Mouse (Mus musculus): Measurements from ENCODE around the gene Brk1. TPM values are rescaled to one million over a fixed set of nuclear protein-coding genes. Genes with fewer than 3 reads are reported as not detected.

Brk1 gene
- total RNA-seq, 2 experiments from 2014 or later: 224 to 232 TPM

GRCm38 (mm10) chr6:113660492-113661352 lies 56.1 kb downstream of the Brk1 start:
- DNase-seq: no peak

- DNase-seq: no peak
These were observed 57.0 kb downstream of the Brk1 start for GRCm38 (mm10) chr6:113661353-113662241.

DNA sequence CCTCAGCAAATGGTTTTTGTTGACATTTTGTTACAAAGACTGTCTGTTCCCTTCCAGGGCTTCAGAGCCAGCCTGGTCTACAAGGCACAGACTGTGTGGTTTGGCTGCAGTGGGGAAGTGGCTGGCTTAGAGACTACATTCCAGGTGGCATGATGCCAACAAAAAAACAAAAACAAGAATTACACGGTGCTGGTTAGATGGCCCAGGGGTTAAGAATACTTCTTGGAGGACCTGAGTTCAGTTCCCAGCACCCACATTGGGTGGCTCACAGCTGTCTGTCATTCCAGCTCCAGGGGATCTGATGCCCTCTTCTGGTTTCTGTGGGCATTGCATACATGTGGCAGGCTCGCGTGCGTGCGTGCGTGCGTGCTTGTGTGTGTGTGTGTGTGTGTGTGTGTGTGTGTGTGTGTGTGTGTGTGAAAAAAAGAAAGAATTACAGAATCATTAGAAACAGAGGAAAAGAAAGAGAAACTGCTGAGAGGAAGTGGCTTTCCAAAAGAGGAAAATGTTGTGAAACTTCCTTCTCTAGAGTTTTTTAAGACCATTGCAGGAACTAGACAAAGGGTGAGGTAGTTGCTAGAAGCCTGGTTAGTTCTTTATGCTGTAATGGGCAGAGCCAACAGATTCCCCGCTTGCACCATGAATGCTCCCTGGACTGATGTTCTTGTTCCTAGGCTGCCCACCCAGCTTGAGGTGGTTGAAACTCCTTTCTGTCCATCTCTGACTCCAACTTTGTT lies 58.6 kb downstream of the Brk1 start:
- no peak for DNase-seq

- DNase-seq: no peak
These were observed 59.7 kb downstream of the Brk1 start for GRCm38 (mm10) chr6:113664305-113664704.

Other genes starting within 250 kb of the Brk1 start
- gene Tada3, start 226.9 kb upstream of the Brk1 start, total RNA-seq (2021): 10 to 100 TPM; 53.4 to 56.1 TPM
- 100 to 1,000 TPM; 296 to 329 TPM for gene Arpc4, start 226.7 kb upstream of the Brk1 start, total RNA-seq (2021)
- gene Ttll3, start 215.5 kb upstream of the Brk1 start, total RNA-seq (2021): 10 to 100 TPM; 17.8 to 19.3 TPM
- gene Rpusd3, start 185.4 kb upstream of the Brk1 start, total RNA-seq (2021): 10 to 100 TPM; 31.1 to 32.4 TPM
- not detected for gene Cidec, start 169.0 kb upstream of the Brk1 start, total RNA-seq (2021)
- 10 to 100 TPM; 43.4 to 50.6 TPM for gene Jagn1, start 162.2 kb upstream of the Brk1 start, total RNA-seq (2021)
- gene Il17re, start 146.3 kb upstream of the Brk1 start, total RNA-seq (2021): under 1 TPM; 0.25 to 0.27 TPM
- gene Il17rc, start 133.3 kb upstream of the Brk1 start, total RNA-seq (2021): 1 to 10 TPM; 6.4 to 9.7 TPM
- gene Creld1, start 121.5 kb upstream of the Brk1 start, total RNA-seq (2021): 100 to 1,000 TPM; 122 to 133 TPM
- 10 to 100 TPM; 52.8 to 54.1 TPM for gene Prrt3, start 102.8 kb upstream of the Brk1 start, total RNA-seq (2021)
- gene Emc3, start 73.1 kb upstream of the Brk1 start, total RNA-seq (2021): 10 to 100 TPM; 75.1 to 82.0 TPM
- 1 to 10 TPM; 1.9 to 2.5 TPM for gene Fancd2, start 73.1 kb upstream of the Brk1 start, total RNA-seq (2021)
- under 1 TPM; 0.28 to 0.50 TPM for gene Fancd2os, start 4.1 kb upstream of the Brk1 start, total RNA-seq (2021)
- gene Vhl, start 19.2 kb downstream of the Brk1 start, total RNA-seq (2021): 10 to 100 TPM; 50.8 to 50.9 TPM
- 10 to 100 TPM; 15.3 to 24.8 TPM for gene Irak2, start 33.7 kb downstream of the Brk1 start, total RNA-seq (2021)
- gene Tatdn2, start 92.3 kb downstream of the Brk1 start, total RNA-seq (2021): 10 to 100 TPM; 52.5 to 60.7 TPM
- gene Ghrl, start 115.1 kb downstream of the Brk1 start, total RNA-seq (2021): not detected
- gene Sec13, start 136.0 kb downstream of the Brk1 start, total RNA-seq (2021): 10 to 100 TPM; 70.8 to 74.3 TPM

Data from layer of hippocampus, postnatal 36 days (tissue).